Mouse (Mus musculus) CH12.LX (cell line): ENCODE data around the gene Palmd. TPM values are rescaled to one million over a fixed set of nuclear protein-coding genes. Genes with fewer than 3 reads are reported as not detected.

ENCODE experiments used
- DNase-seq: peaks from one replicate; pipeline ENCODE4 v3.0.0-alpha.2; 2013; ENCODE audit errors: extremely low read depth
- H3K27ac ChIP-seq: 2 replicates; pipeline ENCODE4 v1.5.1; 2012; ENCODE audit warnings: low read depth, mild to moderate bottlenecking, control low read depth, moderate library complexity; ENCODE audit not compliant: insufficient read depth
- H3K27me3 ChIP-seq: replicated peaks from 2 replicates; pipeline ENCODE3; 2012; ENCODE audit warnings: inconsistent platforms
- H3K36me3 ChIP-seq, 2 experiments: replicated peaks in 1 of 2; 2 replicates each; pipeline versions ENCODE3 to v1.6.1; 2012; ENCODE audit warnings: inconsistent platforms in 1 of 2, low read length in 1 of 2, mild to moderate bottlenecking in 1 of 2, mixed read lengths in 1 of 2, moderate library complexity in 1 of 2; ENCODE audit not compliant: control insufficient read depth in 1 of 2, insufficient read depth in 1 of 2
- H3K4me1 ChIP-seq, 2 experiments: 2 replicates each; pipeline ENCODE4 v1.6.1; 2012; ENCODE audit warnings: inconsistent platforms in 1 of 2, moderate library complexity in 1 of 2; ENCODE audit not compliant: insufficient read depth in 2 of 2, control insufficient read depth in 1 of 2
- H3K4me2 ChIP-seq: 2 replicates; pipeline ENCODE4 v1.6.1; 2012; ENCODE audit warnings: low read depth, mild to moderate bottlenecking, control low read depth; ENCODE audit not compliant: poor library complexity, insufficient read depth, severe bottlenecking
- H3K4me3 ChIP-seq, 3 experiments: fragments of 150-350 bp in 1 of 3; sonication (generic) in 1 of 3; replicated peaks in 1 of 3; 2 replicates each; pipeline versions ENCODE3 to v1.5.1; 2011 to 2012; ENCODE audit warnings: low read depth in 2 of 3, low read length in 2 of 3, mild to moderate bottlenecking in 2 of 3, moderate library complexity in 2 of 3, control low read depth in 1 of 3, improper control_type of control experiment in 1 of 3, inconsistent platforms in 1 of 3, mixed read lengths in 1 of 3; ENCODE audit not compliant: poor library complexity in 1 of 3
- H3K79me2 ChIP-seq: replicated peaks from 2 replicates; pipeline ENCODE4 v1.6.1; 2012; ENCODE audit warnings: mild to moderate bottlenecking, moderate library complexity; ENCODE audit not compliant: control insufficient read depth, poor library complexity, insufficient read depth, severe bottlenecking; ENCODE audit errors: extremely low read depth
- H3K9ac ChIP-seq: 2 replicates; pipeline ENCODE4 v1.6.1; 2012; ENCODE audit warnings: low read depth, mild to moderate bottlenecking, control low read depth, moderate library complexity; ENCODE audit not compliant: insufficient read depth
- H3K9me3 ChIP-seq: replicated peaks from 2 replicates; pipeline ENCODE3; 2012; ENCODE audit warnings: low read length, inconsistent platforms, mixed read lengths
- CHD1 ChIP-seq: IDR thresholded peaks from 2 replicates; pipeline ENCODE4 v1.6.1; 2012; ENCODE audit warnings: low read depth, low read length, improper control_type of control experiment, inconsistent platforms
- CHD2 ChIP-seq: IDR thresholded peaks from 2 replicates; pipeline ENCODE4 v1.6.1; 2011; ENCODE audit warnings: low read length, improper control_type of control experiment
- GABPA ChIP-seq: IDR thresholded peaks from 2 replicates; pipeline ENCODE4 v1.6.1; 2012; ENCODE audit warnings: low read depth, low read length, improper control_type of control experiment, inconsistent platforms; ENCODE audit not compliant: insufficient replicate concordance
- JUN ChIP-seq: IDR thresholded peaks from 2 replicates; pipeline ENCODE4 v1.6.1; 2011; ENCODE audit warnings: low read depth, mild to moderate bottlenecking, low read length, improper control_type of control experiment, moderate library complexity; ENCODE audit not compliant: insufficient read depth
- JUND ChIP-seq: conservative IDR thresholded peaks from 2 replicates; pipeline ENCODE4 v1.6.1; 2011; ENCODE audit warnings: low read depth, low read length, improper control_type of control experiment
- KAT2A ChIP-seq: IDR thresholded peaks from 2 replicates; pipeline ENCODE4 v1.6.1; 2012; ENCODE audit warnings: low read length, improper control_type of control experiment, inconsistent platforms; ENCODE audit not compliant: insufficient replicate concordance
- MYC ChIP-seq: IDR thresholded peaks from 2 replicates; pipeline ENCODE4 v1.6.1; 2011; ENCODE audit warnings: low read depth, mild to moderate bottlenecking, improper control_type of control experiment, low read length
- NRF1 ChIP-seq: IDR thresholded peaks from 2 replicates; pipeline ENCODE4 v1.6.1; 2014; ENCODE audit warnings: low read depth, mild to moderate bottlenecking, inconsistent platforms, low read length, improper control_type of control experiment, moderate library complexity
- PAX5 ChIP-seq: IDR thresholded peaks from 2 replicates; pipeline ENCODE4 v1.6.1; 2012; ENCODE audit warnings: low read length, inconsistent platforms, mixed read lengths
- RAD21 ChIP-seq: IDR thresholded peaks from 2 replicates; pipeline ENCODE4 v1.6.1; 2011; ENCODE audit warnings: low read depth, mild to moderate bottlenecking, low read length, improper control_type of control experiment, moderate library complexity
- SIN3A ChIP-seq: IDR thresholded peaks from 2 replicates; pipeline ENCODE4 v1.6.1; 2012; ENCODE audit warnings: low read length, improper control_type of control experiment, inconsistent platforms
- SMC3 ChIP-seq: IDR thresholded peaks from 2 replicates; pipeline ENCODE4 v1.6.1; 2011; ENCODE audit warnings: low read depth, low read length, improper control_type of control experiment
- TBP ChIP-seq: conservative IDR thresholded peaks from 2 replicates; pipeline ENCODE4 v1.6.1; 2011; ENCODE audit warnings: low read depth, low read length, improper control_type of control experiment
- TCF12 ChIP-seq: IDR thresholded peaks from 2 replicates; pipeline ENCODE4 v1.6.1; 2014; ENCODE audit warnings: low read depth, mild to moderate bottlenecking, inconsistent platforms, low read length, improper control_type of control experiment
- UBTF ChIP-seq: IDR thresholded peaks from 2 replicates; pipeline ENCODE4 v1.6.1; 2012; ENCODE audit warnings: low read depth, mild to moderate bottlenecking, inconsistent platforms, low read length, improper control_type of control experiment, moderate library complexity
- ZKSCAN1 ChIP-seq: IDR thresholded peaks from 2 replicates; pipeline ENCODE4 v1.6.1; 2012; ENCODE audit warnings: low read depth, inconsistent platforms, low read length, improper control_type of control experiment, borderline replicate concordance
- ZMIZ1 ChIP-seq: IDR thresholded peaks from 2 replicates; pipeline ENCODE4 v1.6.1; 2012; ENCODE audit warnings: low read depth, mild to moderate bottlenecking, inconsistent platforms, low read length, improper control_type of control experiment
- dilution Hi-C: fragments of 300-500 bp; cut with MboI; formaldehyde crosslinking; loops from 2 replicates; pipeline ENCODE4 v1.14.3; 2020; ENCODE audit warnings: low sequenced_read_pairs; ENCODE audit not compliant: extremely low pct_unique_long_range_greater_than_20kb, extremely low pct_ligation_motif_present
- in situ Hi-C: fragments of 300-500 bp; cut with MboI; formaldehyde crosslinking; loops from 3 replicates; pipeline ENCODE4 v1.14.3; 2019; ENCODE audit warnings: low sequenced_read_pairs, low pct_ligation_motif_present, low pct_unique_long_range_greater_than_20kb, mixed read lengths
- polyA plus RNA-seq: library from polyadenylated mRNA; unstranded; fragments of >175 nt; gene quantifications from 2 replicates; pipeline ENCODE4 v1.2.1, GENCODE M21; 2012; ENCODE audit warnings: low read depth; ENCODE audit not compliant: insufficient read length
- total RNA-seq, 2 experiments: library from RNA; depleted of rRNA; stranded (reverse); fragments of 300-350 nt in 1 of 2; fragments of >200 nt in 1 of 2; gene quantifications; 2 replicates each; pipeline ENCODE4 v1.2.3; 2012 to 2014

Palmd gene
- total and polyA plus RNA-seq, 3 experiments, result not detected

DNA sequence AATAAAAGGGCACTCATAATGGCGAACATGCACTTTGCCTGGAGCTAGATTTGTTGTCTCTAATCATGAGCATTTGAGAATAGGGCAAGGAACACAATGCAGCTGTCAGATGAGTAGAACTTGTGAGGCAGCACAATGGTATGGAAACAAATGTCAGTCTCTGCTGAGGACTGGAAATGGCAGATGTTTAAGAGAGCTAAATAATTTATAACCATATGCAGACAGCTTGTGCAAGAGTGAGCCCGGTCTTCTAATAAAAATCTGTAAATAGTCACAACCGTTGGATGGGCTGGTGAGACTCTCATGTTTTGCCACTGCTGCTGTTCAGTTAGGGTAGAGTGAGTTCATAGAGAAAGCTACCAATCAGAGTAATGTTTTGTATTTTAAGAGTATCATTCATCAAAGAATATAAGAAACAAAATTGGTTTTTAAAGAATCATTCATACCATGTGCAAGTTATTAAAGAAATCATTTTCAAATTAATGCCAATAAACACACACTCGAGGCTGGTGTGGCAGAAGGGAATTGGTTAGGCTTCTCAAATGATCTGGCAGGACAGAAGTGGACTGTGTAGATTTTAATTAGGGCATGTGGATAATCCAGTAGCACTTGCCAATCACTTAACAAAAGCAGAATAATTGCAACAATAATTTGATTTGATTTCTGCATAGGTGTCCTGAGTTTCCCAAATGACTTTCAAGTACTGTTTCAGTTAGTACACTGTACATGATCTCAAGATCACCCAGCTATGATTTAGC lies 31.7 kb downstream of the Palmd start:
- Histone ChIP-seq H3K4me3 (no peak overlapping the region), H3K27ac (no peak overlapping the region), H3K36me3 (no peaks in the 10 kb centered on the region), H3K4me2 (no peak overlapping the region), H3K27me3 (no peaks in the 10 kb centered on the region), H3K79me2 (no peaks in the 10 kb centered on the region), H3K4me1 (no peaks in the 10 kb centered on the region), H3K9me3 (no peaks in the 10 kb centered on the region), H3K9ac (no peak overlapping the region)
- no peak for DNase-seq
- TF ChIP-seq RAD21, result no peak
- TF ChIP-seq SMC3, result no peak
- TF ChIP-seq KAT2A, result no peak
- no peak for TF ChIP-seq JUN
- TF ChIP-seq ZKSCAN1, result no peak
- TF ChIP-seq GABPA, result no peak
- no peak for TF ChIP-seq CHD1
- no peak for TF ChIP-seq TBP
- in situ Hi-C loops (no loop called here), dilution Hi-C loops (no loop called here)

DNA sequence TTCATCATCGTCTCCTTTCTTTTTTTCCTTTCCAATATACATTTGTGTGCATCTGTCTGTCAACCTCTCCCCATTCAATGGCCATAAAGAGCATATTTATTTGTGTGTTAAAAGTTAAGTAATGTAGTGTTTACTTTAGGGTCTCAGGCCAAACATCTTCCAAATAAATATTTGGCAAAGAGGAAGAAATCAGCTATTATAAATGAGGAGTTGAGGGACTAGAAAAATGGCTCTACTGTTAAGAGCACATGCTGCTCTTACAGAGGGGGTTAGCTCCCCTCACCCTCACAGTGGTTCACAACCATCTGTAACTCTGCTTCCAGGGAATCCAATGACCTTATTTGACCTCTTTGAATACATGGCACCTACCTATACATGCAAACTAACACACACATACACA lies 35.6 kb downstream of the Palmd start:
- Histone ChIP-seq H3K27ac (no peak overlapping the region), H3K27me3 (no peaks in the 10 kb centered on the region), H3K4me1 (no peaks in the 10 kb centered on the region), H3K9me3 (no peaks in the 10 kb centered on the region), H3K9ac (no peak overlapping the region), H3K4me3 (no peak overlapping the region), H3K79me2 (no peaks in the 10 kb centered on the region), H3K4me2 (no peak overlapping the region), H3K36me3 (no peaks in the 10 kb centered on the region)
- in situ Hi-C loops, result no loop called here
- dilution Hi-C loops, result no loop called here
- DNase-seq, result no peak
- TF ChIP-seq PAX5, result no peak
- TF ChIP-seq ZKSCAN1, result no peak
- no peak for TF ChIP-seq ZMIZ1
- TF ChIP-seq UBTF, result no peak

DNA sequence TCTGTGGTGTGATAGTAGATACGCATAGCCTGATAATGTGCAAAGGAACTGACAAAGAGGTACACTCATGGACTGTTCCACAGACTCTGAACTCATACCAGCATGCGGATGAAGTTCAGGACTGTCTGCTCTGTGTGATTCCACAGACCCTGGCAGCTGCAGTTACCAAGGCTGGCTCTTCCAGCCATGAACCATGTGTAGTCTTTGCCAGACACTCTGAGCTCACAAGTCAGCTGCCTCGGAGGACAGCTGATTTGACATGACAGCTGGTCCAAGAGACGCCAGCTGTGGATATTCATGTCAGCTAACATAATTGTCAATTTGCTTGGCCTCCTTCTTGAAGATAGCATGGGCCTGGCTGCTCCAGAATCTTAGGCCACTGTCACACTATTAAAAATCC lies 39.8 kb downstream of the Palmd start:
- Histone ChIP-seq H3K4me2 (no peak overlapping the region), H3K79me2 (no peaks in the 10 kb centered on the region), H3K4me3 (no peak overlapping the region), H3K27me3 (no peaks in the 10 kb centered on the region), H3K9me3 (no peaks in the 10 kb centered on the region), H3K4me1 (no peaks in the 10 kb centered on the region), H3K36me3 (no peaks in the 10 kb centered on the region), H3K9ac (no peak overlapping the region), H3K27ac (no peak overlapping the region)
- in situ Hi-C loops (no loop called here), dilution Hi-C loops (no loop called here)
- no peak for DNase-seq
- TF ChIP-seq CHD2, result no peak
- no peak for TF ChIP-seq NRF1
- TF ChIP-seq SIN3A, result no peak
- TF ChIP-seq TCF12, result no peak
- TF ChIP-seq MYC, result no peak
- no peak for TF ChIP-seq JUND
